Comparison of ENCODE assay signal across 30 mouse cellular contexts in genomic region chr11:3205207-3205606, GRCm38 (mm10). TPM values are rescaled to one million over a fixed set of nuclear protein-coding genes. Genes with fewer than 3 reads are reported as not detected.
DNase-seq lines count a peak whose midpoint lies in the region; ATAC-seq and TF ChIP-seq lines count a peak whose summit lies in the region.
"Had no signal": no experiment of that assay in that cellular context is flagged by ENCODE, and none has a peak within 500 bp of the region (broad histone marks: within the 10 kb centered on the region; RNA-seq: fewer than 3 reads in every experiment).

No protein-coding gene starts in this region.

- no peaks in the 10 kb centered on the region for H3K4me1 ChIP-seq in heart, embryonic 10.5 days
- H3K4me1 ChIP-seq in heart, embryonic 11.5 days (ENCODE audit: control insufficient read depth, insufficient read depth, low read length), result no peaks in the 10 kb centered on the region
- H3K4me1 ChIP-seq in CH12.LX (ENCODE audit: control insufficient read depth in 1 of 2, insufficient read depth in 2 of 2), result peaks cover 6 to 30% of the 10 kb centered on the region in 2 experiments; a peak in 3 of 4 replicates
- peaks cover 0 to 5% of the 10 kb centered on the region in 2 experiments; a peak in 2 of 4 replicates for H3K4me1 ChIP-seq in liver, embryonic 14.5 days (replicated peaks; ENCODE audit: control insufficient read depth in 2 of 2, insufficient read depth in 2 of 2, low read length in 1 of 2)
- H3K4me1 ChIP-seq: embryonic facial prominence, embryonic 10.5 days; intestine, embryonic 15.5 days had no signal

- no peak overlapping the region for H3K27ac ChIP-seq in heart, embryonic 10.5 days
- no peak overlapping the region for H3K27ac ChIP-seq in heart, embryonic 11.5 days (ENCODE audit: low read depth, low read length)
- H3K27ac ChIP-seq in CH12.LX (ENCODE audit: insufficient read depth, low read depth), result no peak overlapping the region
- no peak overlapping the region for H3K27ac ChIP-seq in liver, embryonic 14.5 days
- H3K27ac ChIP-seq: embryonic facial prominence, embryonic 10.5 days; embryonic facial prominence, embryonic 13.5 days; gastrocnemius, adult 2 months; heart, embryonic 15.5 days; hindbrain, embryonic 10.5 days; hindbrain, embryonic 13.5 days; intestine, embryonic 15.5 days had no signal

- no peak overlapping the region for H3K4me3 ChIP-seq in heart, embryonic 10.5 days
- no peak overlapping the region for H3K4me3 ChIP-seq in heart, embryonic 11.5 days (ENCODE audit: low read depth, low read length)
- peak overlapping the region in 2 of 3 experiments; percentile 36 to 61 for H3K4me3 ChIP-seq in CH12.LX (replicated peaks in 1 of 3; ENCODE audit: low read depth in 2 of 3, low read length in 2 of 3, poor library complexity in 1 of 3)
- no peak overlapping the region for H3K4me3 ChIP-seq in liver, embryonic 14.5 days (ENCODE audit: insufficient read depth in 1 of 2, low read depth in 2 of 2, low read length in 2 of 2)
- H3K4me3 ChIP-seq: embryonic facial prominence, embryonic 10.5 days; embryonic facial prominence, embryonic 13.5 days; gastrocnemius, adult 2 months; heart, embryonic 12.5 days; heart, embryonic 15.5 days; hindbrain, embryonic 10.5 days; hindbrain, embryonic 13.5 days; intestine, embryonic 15.5 days had no signal

- no peak for TF ChIP-seq EP300 in CH12.LX (IDR thresholded peaks at IDR 0.05; ENCODE audit: low read length)
- TF ChIP-seq EP300 in liver, embryonic 14.5 days (IDR thresholded peaks at IDR 0.05; ENCODE audit: low read depth), result no peak

- peaks cover 69% of the 10 kb centered on the region for H3K79me2 ChIP-seq in CH12.LX (replicated peaks; ENCODE audit: control insufficient read depth, extremely low read depth, insufficient read depth, poor library complexity, severe bottlenecking)

- 91% methylated on average over 3 of the region's 3 CpGs for WGBS in heart, embryonic 10.5 days
- 86% methylated on average over 3 of the region's 3 CpGs for WGBS in heart, embryonic 11.5 days (ENCODE audit: insufficient replicate concordance)
- 84% methylated on average over 3 of the region's 3 CpGs for WGBS in liver, embryonic 14.5 days (ENCODE audit: insufficient replicate concordance)

- no peak for TF ChIP-seq POLR2A in CH12.LX (IDR thresholded peaks at IDR 0.05; ENCODE audit: low read depth, low read length)

- no peak for TF ChIP-seq CTCF in CH12.LX (conservative IDR thresholded peaks at IDR 0.05 in 1 of 2, IDR thresholded peaks at IDR 0.05 in 1 of 2; ENCODE audit: low read depth in 2 of 2, low read length in 2 of 2)
- no peak for TF ChIP-seq CTCF in liver, embryonic 14.5 days (IDR thresholded peaks at IDR 0.05; ENCODE audit: low read depth)

- DNase-seq in heart, embryonic 10.5 days (ENCODE audit: low spot score), result peak; percentile 42
- DNase-seq in A20 (ENCODE audit: low read depth, low spot score) (peak; percentile 20), CH12.LX (ENCODE audit: extremely low read depth) (no peak)
- no peak for DNase-seq in liver, embryonic 14.5 days (ENCODE audit: low read depth in 3 of 3, low spot score in 3 of 3)
- no peak for DNase-seq in adrenal gland, adult 18-20 months (ENCODE audit: low spot score in 2 of 2)
- no peak for DNase-seq in adrenal gland, postnatal 4 days (ENCODE audit: low spot score in 2 of 2)
- no peak for DNase-seq in lung, postnatal 25 days (ENCODE audit: low spot score)
- DNase-seq: adrenal gland, adult 8-10 months; adrenal gland, postnatal 36 days; cerebellum, adult 11 months; cerebellum, adult 8-10 months; cerebellum, postnatal 10 days; cerebellum, postnatal 36 days; embryo, embryonic 11 days; forebrain, postnatal 0 days; gastrocnemius, adult 2 months; gastrocnemius, postnatal 14 days; heart, adult 18-20 months; heart, postnatal 10 days; heart, postnatal 36 days had no signal

- no peak overlapping the region for H3K9ac ChIP-seq in heart, embryonic 11.5 days (ENCODE audit: low read depth, low read length)
- peak overlapping the region; percentile 94 for H3K9ac ChIP-seq in CH12.LX (ENCODE audit: insufficient read depth, low read depth)
- H3K9ac ChIP-seq in liver, embryonic 14.5 days (replicated peaks), result no peak overlapping the region; the same call in 1 of the 2 replicates
- H3K9ac ChIP-seq: embryonic facial prominence, embryonic 13.5 days; forebrain, postnatal 0 days; heart, embryonic 12.5 days; heart, embryonic 15.5 days; hindbrain, embryonic 13.5 days; intestine, embryonic 15.5 days had no signal

- in situ Hi-C loops in CH12.LX (cut with MboI; ENCODE audit: low pct_ligation_motif_present, low pct_unique_long_range_greater_than_20kb, low sequenced_read_pairs), result no loop called here

- no peaks in the 10 kb centered on the region for H3K27me3 ChIP-seq in heart, embryonic 10.5 days (ENCODE audit: insufficient read depth, poor library complexity, severe bottlenecking)
- H3K27me3 ChIP-seq in heart, embryonic 11.5 days (ENCODE audit: control insufficient read depth, insufficient read depth, low read length), result no peaks in the 10 kb centered on the region
- no peaks in the 10 kb centered on the region for H3K27me3 ChIP-seq in CH12.LX (replicated peaks)
- H3K27me3 ChIP-seq in liver, embryonic 14.5 days (ENCODE audit: control insufficient read depth, insufficient read depth, low read length), result no peaks in the 10 kb centered on the region
- H3K27me3 ChIP-seq: embryonic facial prominence, embryonic 13.5 days; heart, embryonic 12.5 days; heart, embryonic 15.5 days; hindbrain, embryonic 13.5 days; intestine, embryonic 15.5 days had no signal

- no peak overlapping the region for H3K4me2 ChIP-seq in heart, embryonic 11.5 days
- H3K4me2 ChIP-seq in CH12.LX (ENCODE audit: insufficient read depth, low read depth, poor library complexity, severe bottlenecking), result peak overlapping the region; percentile 70
- H3K4me2 ChIP-seq in liver, embryonic 14.5 days (ENCODE audit: low read depth), result peak overlapping the region; percentile 63
- H3K4me2 ChIP-seq: embryonic facial prominence, embryonic 13.5 days; heart, embryonic 12.5 days; heart, embryonic 15.5 days; hindbrain, embryonic 13.5 days; intestine, embryonic 15.5 days had no signal

- no peaks in the 10 kb centered on the region for H3K9me3 ChIP-seq in heart, embryonic 10.5 days
- no peaks in the 10 kb centered on the region for H3K9me3 ChIP-seq in heart, embryonic 11.5 days (replicated peaks; ENCODE audit: control insufficient read depth, low read length)
- no peaks in the 10 kb centered on the region for H3K9me3 ChIP-seq in CH12.LX (replicated peaks; ENCODE audit: low read length)
- no peaks in the 10 kb centered on the region for H3K9me3 ChIP-seq in liver, embryonic 14.5 days (ENCODE audit: control insufficient read depth, low read length)
- H3K9me3 ChIP-seq: embryonic facial prominence, embryonic 10.5 days; embryonic facial prominence, embryonic 13.5 days; heart, embryonic 12.5 days; heart, embryonic 15.5 days; hindbrain, embryonic 10.5 days; hindbrain, embryonic 13.5 days; intestine, embryonic 15.5 days had no signal

- TF ChIP-seq RAD21 in CH12.LX (IDR thresholded peaks at IDR 0.05; ENCODE audit: low read depth, low read length), result no peak

- dilution Hi-C loops in CH12.LX (cut with MboI; ENCODE audit: extremely low pct_ligation_motif_present, extremely low pct_unique_long_range_greater_than_20kb, low sequenced_read_pairs), result no loop called here

- H3K36me3 ChIP-seq in heart, embryonic 10.5 days, result peaks cover 46% of the 10 kb centered on the region
- H3K36me3 ChIP-seq in heart, embryonic 11.5 days (ENCODE audit: control insufficient read depth, insufficient read depth, low read length), result peaks cover 14% of the 10 kb centered on the region
- peaks cover 27 to 53% of the 10 kb centered on the region in 2 experiments for H3K36me3 ChIP-seq in CH12.LX (replicated peaks in 1 of 2; ENCODE audit: control insufficient read depth in 1 of 2, insufficient read depth in 1 of 2, low read length in 1 of 2)
- H3K36me3 ChIP-seq in liver, embryonic 14.5 days (replicated peaks; ENCODE audit: control insufficient read depth, insufficient read depth, low read depth), result peaks cover 46% of the 10 kb centered on the region

- no peak for ATAC-seq in heart, embryonic 11.5 days (replicated peaks; ENCODE audit: insufficient number of reproducible peaks, low FRiP score, low TSS enrichment)
- ATAC-seq in liver, embryonic 14.5 days (ENCODE audit: insufficient read depth), result no peak
- ATAC-seq: forebrain, embryonic 14.5 days; forebrain, postnatal 0 days; hindbrain, embryonic 16.5 days; intestine, embryonic 15.5 days had no signal

TF ChIP-seq in CH12.LX, 34 proteins besides CTCF, POLR2A, EP300 and RAD21:
- TF ChIP-seq ZC3H11A (IDR thresholded peaks at IDR 0.05; ENCODE audit: low read depth, low read length) (no peak), RCOR1 (conservative IDR thresholded peaks at IDR 0.05; ENCODE audit: low read depth, low read length) (no peak), TCF12 (IDR thresholded peaks at IDR 0.05; ENCODE audit: low read depth, low read length) (no peak)
TF ChIP-seq in CH12.LX: peak in this region for 0.

RNA-seq across cellular contexts. Expression of gene Eif4enif1, which starts 3.0 kb away (rescaled TPM):
- 42.4 and 51.0 TPM in 2 replicates for polyA plus RNA-seq in heart, embryonic 10.5 days (2016; fragmentation: Nextera tagmentation; extraction: Ambion mirVana)
- 43.2 and 44.9 TPM in 2 replicates for polyA plus RNA-seq in heart, embryonic 11.5 days (2014; fragmentation: Nextera tagmentation; extraction: Ambion mirVana)
- 60.8 and 70.2 TPM in 2 replicates for total RNA-seq in CH12.LX (2012; rRNA removed)
- total RNA-seq in CH12.LX (2014; rRNA removed), result 54.5 and 59.7 TPM in 2 replicates
- polyA plus RNA-seq in CH12.LX (2012; ENCODE audit: insufficient read length, low read depth), result 115 and 127 TPM in 2 replicates
- polyA plus RNA-seq in liver, embryonic 14.5 days (2012; rRNA removed), result 33.2 and 35.9 TPM in 2 replicates
- 20.9 and 22.3 TPM in 2 replicates for polyA plus RNA-seq in liver, embryonic 14.5 days (2014; fragmentation: Nextera tagmentation; extraction: Ambion mirVana)
- total RNA-seq in adrenal gland, adult 18-20 months (2021), result 10 to 100 TPM; 46.4 to 58.8 TPM
- total RNA-seq in adrenal gland, postnatal 4 days (2021), result 10 to 100 TPM; 83.8 to 86.9 TPM

RNA-seq across cellular contexts. Expression of gene Sfi1, which starts 11.9 kb away (rescaled TPM):
- 10.3 and 11.7 TPM in 2 replicates for polyA plus RNA-seq in heart, embryonic 10.5 days (2016; fragmentation: Nextera tagmentation; extraction: Ambion mirVana)
- polyA plus RNA-seq in heart, embryonic 11.5 days (2014; fragmentation: Nextera tagmentation; extraction: Ambion mirVana), result 7.6 and 8.6 TPM in 2 replicates
- total RNA-seq in CH12.LX (2012; rRNA removed) (17.5 and 25.2 TPM in 2 replicates), CH12.LX (2014; rRNA removed) (10.2 and 10.8 TPM in 2 replicates)
- 17.4 and 22.6 TPM in 2 replicates for polyA plus RNA-seq in CH12.LX (2012; ENCODE audit: insufficient read length, low read depth)
- 4.3 and 5.4 TPM in 2 replicates for polyA plus RNA-seq in liver, embryonic 14.5 days (2012; rRNA removed)
- 1.7 and 2.4 TPM in 2 replicates for polyA plus RNA-seq in liver, embryonic 14.5 days (2014; fragmentation: Nextera tagmentation; extraction: Ambion mirVana)
- total RNA-seq in adrenal gland, adult 18-20 months (2021), result 10 to 100 TPM; 42.5 to 53.7 TPM
- 100 to 1,000 TPM in 1 of 2 experiments, 10 to 100 TPM in 1; 95.0 to 117 TPM for total RNA-seq in adrenal gland, postnatal 4 days (2021)

Comparison
In these comparisons a context has a peak if more than half of its experiments do, and no peak if none do; other contexts are left out.
1. DNase-seq: peak in heart, embryonic 10.5 days (single experiment) and A20 (single experiment); none in CH12.LX (single experiment), liver, embryonic 14.5 days (0 of 3), adrenal gland, adult 18-20 months (0 of 2), adrenal gland, postnatal 4 days (0 of 2) and lung, postnatal 25 days (single experiment).
2. H3K4me3 ChIP-seq: peak in CH12.LX (2 of 3); none in heart, embryonic 10.5 days (single experiment), heart, embryonic 11.5 days (single experiment) and liver, embryonic 14.5 days (0 of 2).